Mouse (Mus musculus): ENCODE measurements around the gene Gpr146. TPM values are rescaled to one million over a fixed set of nuclear protein-coding genes. Genes with fewer than 3 reads are reported as not detected.

The Gpr146 gene
- total and polyA plus RNA-seq, 3 experiments = 21.3 to 34.2 (median 26.8) TPM

DNA sequence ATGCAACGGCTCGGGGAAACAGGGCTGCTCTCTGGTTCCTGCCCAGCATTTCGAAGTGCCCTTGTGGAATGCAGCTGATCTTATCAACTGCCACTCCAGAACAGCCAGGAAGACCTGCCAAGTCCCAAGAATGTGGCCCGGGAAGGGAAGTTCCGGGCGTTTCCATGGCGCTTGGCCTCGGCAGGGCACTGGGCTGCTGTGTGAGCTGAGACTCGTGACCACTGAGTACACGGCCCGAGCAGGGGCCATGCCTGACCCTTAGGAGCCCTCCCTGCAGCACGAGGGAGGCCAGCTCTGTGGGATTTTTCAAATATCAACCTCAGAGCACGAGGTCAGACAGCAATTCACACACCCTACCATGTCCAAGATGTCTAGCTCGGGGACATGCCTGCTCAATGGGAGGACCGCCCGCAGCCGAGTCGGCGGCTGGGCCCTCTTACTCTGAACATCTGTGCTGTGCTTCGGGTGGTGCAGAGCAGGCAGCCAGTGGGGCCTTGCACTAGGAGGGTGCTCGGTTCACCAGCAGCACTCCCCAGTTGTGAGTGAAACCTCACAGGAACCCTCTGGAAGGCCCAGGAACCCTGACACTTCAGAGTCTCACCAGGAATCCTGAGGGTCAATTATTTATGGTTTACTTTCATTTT lies 1.6 kb downstream of the Gpr146 start:
- Histone ChIP-seq H3K4me1 (ENCODE audit: insufficient read depth, low read depth, low read length) (peaks cover 83% of the 10 kb centered on the region), H3K27me3 (ENCODE audit: insufficient read depth, low read length) (no peaks in the 10 kb centered on the region), H3K4me3 (ENCODE audit: low read depth, low read length) (peak overlapping the region; percentile 89; the same call in 1 of the 2 replicates), H3K9me3 (replicated peaks) (no peaks in the 10 kb centered on the region), H3K36me3 (replicated peaks) (peaks cover 35% of the 10 kb centered on the region)
- TF ChIP-seq TAL1 (conservative IDR thresholded peaks at IDR 0.05; ENCODE audit: low read depth, low read length) (no peak), GATA1 (IDR thresholded peaks at IDR 0.05; ENCODE audit: borderline replicate concordance, low read length) (no peak), GATA2 (IDR thresholded peaks at IDR 0.05; ENCODE audit: borderline replicate concordance, low read depth, low read length) (no peak), POLR2AphosphoS5 (IDR thresholded peaks at IDR 0.05; ENCODE audit: insufficient replicate concordance, low read depth, low read length) (no peak), CTCF (IDR thresholded peaks at IDR 0.05; ENCODE audit: low read depth, low read length) (no peak)
- no peak for DNase-seq (ENCODE audit: low spot score)
- no peak for ATAC-seq (ENCODE audit: extremely low read depth, insufficient number of reproducible peaks, low FRiP score, poor library complexity, severe bottlenecking)

DNA sequence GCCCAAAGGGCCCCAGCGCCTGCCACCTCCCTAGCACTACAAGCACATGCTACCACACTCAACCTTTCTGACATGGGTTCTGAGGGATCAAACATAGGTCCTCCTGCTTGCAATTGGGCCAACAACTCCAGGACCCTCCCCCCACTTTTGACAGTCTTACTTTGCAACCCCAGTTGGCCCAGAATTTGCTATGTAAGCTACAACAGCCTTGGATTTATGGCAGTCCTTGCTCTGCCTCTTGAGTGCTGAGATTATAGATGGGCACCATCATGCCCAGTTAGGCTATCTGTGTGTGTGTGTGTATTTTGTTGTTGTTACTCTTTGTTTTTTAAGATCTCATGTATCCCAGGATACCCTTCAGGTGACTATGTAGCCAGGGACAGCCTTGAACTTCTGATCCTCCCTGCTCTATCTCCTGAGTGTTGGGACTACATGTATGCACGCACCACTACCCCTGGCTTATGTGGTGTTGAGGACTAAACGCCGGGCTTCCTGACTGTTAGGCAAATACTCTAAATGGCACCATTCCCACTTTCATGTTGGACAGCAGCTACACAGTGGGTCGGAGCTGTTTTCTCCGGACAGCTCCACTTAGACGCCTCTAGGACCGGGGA lies 2.4 kb downstream of the Gpr146 start:
- ATAC-seq (ENCODE audit: extremely low read depth, insufficient number of reproducible peaks, low FRiP score, poor library complexity, severe bottlenecking) = no peak
- peaks cover 83% of the 10 kb centered on the region for H3K4me1 ChIP-seq (ENCODE audit: insufficient read depth, low read depth, low read length)
- no peak for TF ChIP-seq CTCF (IDR thresholded peaks at IDR 0.05; ENCODE audit: low read depth, low read length)
- no peak for TF ChIP-seq GATA1 (IDR thresholded peaks at IDR 0.05; ENCODE audit: borderline replicate concordance, low read length)
- peaks cover 41% of the 10 kb centered on the region for H3K36me3 ChIP-seq (replicated peaks)
- H3K4me3 ChIP-seq (ENCODE audit: low read depth, low read length) = peak overlapping the region; percentile 89
- no peak for DNase-seq (ENCODE audit: low spot score)
- no peaks in the 10 kb centered on the region for H3K9me3 ChIP-seq (replicated peaks)
- no peaks in the 10 kb centered on the region for H3K27me3 ChIP-seq (ENCODE audit: insufficient read depth, low read length)

DNA sequence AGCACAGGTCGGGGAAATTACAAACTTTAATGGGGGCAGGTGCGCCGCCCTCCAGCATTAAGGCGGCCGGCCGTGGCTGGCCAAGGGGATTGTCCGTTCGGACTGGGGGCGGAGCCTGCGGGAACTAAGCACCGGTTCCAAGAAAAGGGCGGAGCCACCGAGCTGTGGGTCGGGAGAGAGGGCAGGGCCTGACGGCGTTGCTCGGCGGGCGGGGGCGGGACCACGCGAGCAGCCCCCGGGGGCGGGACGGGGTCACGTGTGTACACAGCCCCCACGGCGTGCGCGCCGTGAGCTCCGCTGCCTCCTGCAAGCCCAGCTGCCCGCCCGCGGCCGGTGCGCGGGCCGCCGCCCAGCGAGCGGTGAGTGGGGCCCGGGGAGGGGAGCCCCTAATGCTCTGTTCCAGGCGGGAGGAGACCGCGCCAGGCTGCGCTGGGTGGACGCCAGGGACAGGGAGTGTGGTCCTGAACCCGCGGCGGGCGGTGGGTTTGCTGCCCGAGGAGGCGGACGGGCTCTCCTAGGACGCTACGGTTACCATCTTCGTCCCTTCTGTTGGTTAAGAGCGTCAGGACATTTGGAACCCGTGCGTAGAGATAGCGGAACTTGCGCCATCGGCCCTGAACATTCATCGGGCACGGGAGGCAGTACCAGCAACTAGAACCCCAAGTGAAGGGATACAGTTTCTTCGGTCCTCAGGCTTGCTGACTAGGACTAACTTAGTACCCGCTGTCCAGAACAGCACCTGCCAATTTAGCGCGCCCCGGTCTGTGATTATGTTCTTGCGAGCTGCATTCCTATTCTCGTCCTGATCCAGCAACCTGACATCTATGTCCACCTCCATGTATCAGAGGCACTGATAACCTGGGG lies 3.1 kb downstream of the Gpr146 start:
- peaks cover 42% of the 10 kb centered on the region for H3K36me3 ChIP-seq (replicated peaks)
- ATAC-seq (ENCODE audit: extremely low read depth, insufficient number of reproducible peaks, low FRiP score, poor library complexity, severe bottlenecking) (peak; percentile 37), DNase-seq (ENCODE audit: low spot score) (peak; percentile 80)
- H3K4me3 ChIP-seq (ENCODE audit: low read depth, low read length) = peak overlapping the region; percentile 89
- TF ChIP-seq GATA1 (IDR thresholded peaks at IDR 0.05; ENCODE audit: borderline replicate concordance, low read length) (no peak), POLR2AphosphoS5 (IDR thresholded peaks at IDR 0.05; ENCODE audit: insufficient replicate concordance, low read depth, low read length) (no peak), CTCF (IDR thresholded peaks at IDR 0.05; ENCODE audit: low read depth, low read length) (no peak), TAL1 (conservative IDR thresholded peaks at IDR 0.05; ENCODE audit: low read depth, low read length) (no peak), GATA2 (IDR thresholded peaks at IDR 0.05; ENCODE audit: borderline replicate concordance, low read depth, low read length) (no peak)
- no peaks in the 10 kb centered on the region for H3K27me3 ChIP-seq (ENCODE audit: insufficient read depth, low read length)
- no peaks in the 10 kb centered on the region for H3K9me3 ChIP-seq (replicated peaks)
- H3K4me1 ChIP-seq (ENCODE audit: insufficient read depth, low read depth, low read length) = peaks cover 84% of the 10 kb centered on the region

DNA sequence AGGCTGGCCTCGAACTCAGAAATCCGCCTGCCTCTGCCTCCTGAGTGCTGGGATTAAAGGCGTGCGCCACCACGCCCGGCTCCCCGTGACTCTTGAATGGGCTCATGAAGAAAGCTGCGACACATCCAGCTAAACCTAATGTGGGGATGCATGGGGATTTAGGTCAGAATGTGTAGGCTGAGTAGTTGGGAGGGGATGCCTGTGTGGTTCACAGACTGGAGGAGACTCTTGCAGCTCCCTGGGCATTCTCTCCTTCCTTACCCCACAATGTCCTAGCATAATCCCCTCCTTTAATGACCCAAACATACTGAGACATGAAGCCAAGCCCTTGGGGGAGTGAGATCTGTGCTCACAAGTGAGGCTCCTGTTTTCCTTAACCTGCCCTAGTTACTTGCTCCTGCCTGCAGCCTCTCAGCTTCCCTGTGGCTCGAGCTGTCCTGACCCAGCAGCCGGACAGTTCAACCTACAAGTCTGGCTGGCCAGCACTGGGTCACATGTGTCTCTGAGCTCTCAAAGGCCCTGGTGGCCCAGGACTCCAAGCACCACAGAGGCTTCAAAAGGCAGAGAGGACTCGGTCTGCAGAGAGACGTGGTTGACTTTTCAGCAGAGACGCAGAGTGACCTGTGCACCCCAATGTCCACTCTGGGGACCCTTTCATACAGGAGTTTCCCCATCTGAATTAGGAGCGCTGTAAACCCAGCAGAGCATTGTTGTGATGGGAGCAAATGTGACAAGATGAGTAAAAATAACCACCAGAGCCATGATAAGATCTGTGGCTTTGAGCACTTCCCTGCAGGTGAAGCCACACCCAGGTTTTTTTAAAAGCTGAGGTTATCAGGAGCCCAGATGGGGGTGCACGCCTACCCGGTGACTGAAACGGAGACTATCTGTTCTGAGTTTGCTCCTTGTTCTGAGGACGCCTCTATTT lies 4.4 kb downstream of the Gpr146 start:
- peak; percentile 38 for ATAC-seq (ENCODE audit: extremely low read depth, insufficient number of reproducible peaks, low FRiP score, poor library complexity, severe bottlenecking)
- TF ChIP-seq CTCF (IDR thresholded peaks at IDR 0.05; ENCODE audit: low read depth, low read length) (no peak), GATA1 (IDR thresholded peaks at IDR 0.05; ENCODE audit: borderline replicate concordance, low read length) (no peak), TAL1 (conservative IDR thresholded peaks at IDR 0.05; ENCODE audit: low read depth, low read length) (peak; percentile 70), POLR2AphosphoS5 (IDR thresholded peaks at IDR 0.05; ENCODE audit: insufficient replicate concordance, low read depth, low read length) (peak; percentile 75; the same call in 1 of the 2 replicates), GATA2 (IDR thresholded peaks at IDR 0.05; ENCODE audit: borderline replicate concordance, low read depth, low read length) (peak; percentile 85; the same call in 1 of the 2 replicates)

DNA sequence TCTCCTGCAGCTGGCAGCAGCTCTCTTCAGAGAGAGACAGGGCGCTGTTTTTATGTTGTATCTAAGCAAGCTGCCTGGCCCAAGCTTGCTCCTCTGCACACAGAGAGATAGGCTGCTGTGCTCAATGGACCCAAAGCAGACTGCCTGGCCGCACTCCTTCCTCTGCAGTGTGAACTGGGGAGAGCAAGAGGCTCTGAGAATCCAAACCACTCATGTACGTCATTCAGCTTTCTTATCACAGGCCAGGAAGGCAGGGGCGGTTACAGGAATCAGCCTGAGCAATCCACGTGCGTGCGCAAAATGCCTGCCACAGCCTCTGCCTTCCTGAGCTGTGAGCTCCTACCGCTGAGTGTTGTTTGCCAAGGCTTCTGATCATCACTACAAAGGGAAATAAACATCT lies 5.3 kb downstream of the Gpr146 start:
- peaks cover 85% of the 10 kb centered on the region for H3K4me1 ChIP-seq (ENCODE audit: insufficient read depth, low read depth, low read length)
- peak; percentile 80 for DNase-seq (ENCODE audit: low spot score)
- TF ChIP-seq GATA2 (IDR thresholded peaks at IDR 0.05; ENCODE audit: borderline replicate concordance, low read depth, low read length) = no peak
- no peak for TF ChIP-seq POLR2AphosphoS5 (IDR thresholded peaks at IDR 0.05; ENCODE audit: insufficient replicate concordance, low read depth, low read length)
- no peak for TF ChIP-seq CTCF (IDR thresholded peaks at IDR 0.05; ENCODE audit: low read depth, low read length)
- no peak for TF ChIP-seq GATA1 (IDR thresholded peaks at IDR 0.05; ENCODE audit: borderline replicate concordance, low read length)
- TF ChIP-seq TAL1 (conservative IDR thresholded peaks at IDR 0.05; ENCODE audit: low read depth, low read length) = no peak; the same call in none of the 2 replicates
- peaks cover 55% of the 10 kb centered on the region for H3K36me3 ChIP-seq (replicated peaks)
- H3K4me3 ChIP-seq (ENCODE audit: low read depth, low read length) = peak overlapping the region; percentile 89
- peak; percentile 72 for ATAC-seq (ENCODE audit: extremely low read depth, insufficient number of reproducible peaks, low FRiP score, poor library complexity, severe bottlenecking)
- H3K9me3 ChIP-seq (replicated peaks) = no peaks in the 10 kb centered on the region
- H3K27me3 ChIP-seq (ENCODE audit: insufficient read depth, low read length) = no peaks in the 10 kb centered on the region

More for the DNA sequence above, 4.4 kb downstream of the Gpr146 start:
- Histone ChIP-seq H3K4me1 (ENCODE audit: insufficient read depth, low read depth, low read length) (peaks cover 85% of the 10 kb centered on the region), H3K9me3 (replicated peaks) (no peaks in the 10 kb centered on the region), H3K36me3 (replicated peaks) (peaks cover 46% of the 10 kb centered on the region), H3K4me3 (ENCODE audit: low read depth, low read length) (peak overlapping the region; percentile 89), H3K27me3 (ENCODE audit: insufficient read depth, low read length) (no peaks in the 10 kb centered on the region)
- peak; percentile 69 for DNase-seq (ENCODE audit: low spot score)
